Mouse (Mus musculus): ENCODE measurements around the gene Tmed9. TPM values are rescaled to one million over a fixed set of nuclear protein-coding genes. Genes with fewer than 3 reads are reported as not detected.
"Not testable (repeated sequence)": the region's sequence is repeated elsewhere in the genome, so short reads cannot be mapped to it uniquely, and the experiment has no call there.

Tmed9 gene
- polyA plus RNA-seq, 1 experiment from 2014 or later: 99.2 TPM

DNA sequence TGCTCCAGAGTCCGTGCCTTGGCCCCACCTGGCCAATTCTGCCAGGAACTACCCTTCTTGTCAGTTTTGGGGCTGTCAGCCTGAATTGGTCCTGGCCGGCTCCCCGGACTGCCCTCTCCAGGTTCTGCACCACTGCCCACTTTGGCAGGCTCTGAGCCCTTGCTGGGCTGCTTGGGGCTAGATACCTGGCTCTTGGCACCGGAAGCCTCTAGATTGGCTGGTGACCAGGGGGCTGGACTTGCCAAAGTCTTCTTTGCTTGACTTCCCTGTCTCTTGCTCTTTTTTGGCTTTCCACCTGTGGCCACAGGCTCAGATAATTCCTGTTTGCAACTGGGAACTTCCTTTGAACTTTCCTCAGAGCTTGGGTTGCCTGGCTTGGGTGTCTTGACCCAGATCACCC is 30.6 kb upstream of the Tmed9 start:
- H3K36me3 ChIP-seq: peaks cover 100% of the 10 kb centered on the region
- H3K9ac ChIP-seq: no peak overlapping the region
- H3K4me3 ChIP-seq: no peak overlapping the region
- WGBS: 94% methylated on average over 4 of the region's 4 CpGs
- no peaks in the 10 kb centered on the region for H3K9me3 ChIP-seq
- H3K4me2 ChIP-seq: no peak overlapping the region
- no peak overlapping the region for H3K27ac ChIP-seq (replicated peaks)
- H3K4me1 ChIP-seq (replicated peaks): no peaks in the 10 kb centered on the region
- H3K27me3 ChIP-seq: no peaks in the 10 kb centered on the region
- ATAC-seq (ENCODE audit: low read depth): no peak

DNA sequence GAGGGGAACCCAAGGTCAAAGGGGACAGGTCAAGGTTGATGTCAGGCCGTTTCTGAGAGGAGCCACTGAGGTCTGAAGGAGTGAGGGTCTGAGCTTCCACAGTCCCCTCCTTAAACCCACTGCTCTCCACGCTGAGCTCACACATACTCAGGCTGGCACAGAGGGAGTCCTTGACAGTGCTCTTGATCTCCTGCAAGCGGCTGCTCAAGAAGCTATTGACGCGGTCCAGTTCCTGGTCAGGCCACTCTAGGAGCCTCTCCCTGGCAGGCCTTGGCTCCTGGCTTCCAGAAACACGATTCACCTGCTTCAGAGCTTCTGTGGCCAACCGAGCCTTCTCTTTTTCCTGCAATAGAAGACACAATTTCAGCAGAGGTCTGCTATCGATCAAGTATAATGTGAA is 30.1 kb upstream of the Tmed9 start:
- H3K4me1 ChIP-seq (replicated peaks): no peaks in the 10 kb centered on the region
- no peaks in the 10 kb centered on the region for H3K27me3 ChIP-seq
- no peak for ATAC-seq (ENCODE audit: low read depth)
- no peak overlapping the region for H3K4me3 ChIP-seq
- no peak overlapping the region for H3K4me2 ChIP-seq
- no peak overlapping the region for H3K9ac ChIP-seq
- H3K27ac ChIP-seq (replicated peaks): no peak overlapping the region
- no peaks in the 10 kb centered on the region for H3K9me3 ChIP-seq
- peaks cover 100% of the 10 kb centered on the region for H3K36me3 ChIP-seq
- 90% methylated on average over 8 of the region's 8 CpGs for WGBS

DNA sequence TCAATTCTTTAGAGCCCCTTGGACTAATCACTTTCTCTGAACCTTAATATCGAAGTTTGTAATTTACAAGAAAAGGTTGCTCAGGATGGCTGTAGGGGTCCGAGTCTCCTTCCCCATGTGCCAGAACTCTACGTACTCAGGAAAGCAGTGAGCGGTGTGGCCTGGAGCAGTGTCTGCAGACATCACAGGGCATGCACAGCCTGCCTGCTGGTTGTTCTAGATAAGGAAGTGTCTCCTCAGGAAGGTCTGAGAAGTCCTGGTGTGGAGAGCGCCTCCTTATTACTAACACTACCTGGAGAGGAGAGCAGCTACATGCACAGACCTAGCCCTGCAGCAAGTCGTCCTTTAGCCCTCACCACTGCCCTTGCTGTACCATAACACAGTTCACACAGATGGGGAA is 28.7 kb upstream of the Tmed9 start:
- Histone ChIP-seq H3K27me3 (no peaks in the 10 kb centered on the region), H3K9ac (no peak overlapping the region), H3K4me3 (no peak overlapping the region), H3K4me2 (no peak overlapping the region), H3K4me1 (replicated peaks) (no peaks in the 10 kb centered on the region), H3K36me3 (peaks cover 100% of the 10 kb centered on the region), H3K27ac (replicated peaks) (no peak overlapping the region), H3K9me3 (no peaks in the 10 kb centered on the region)
- WGBS: 91% methylated on average over 6 of the region's 6 CpGs
- no peak for ATAC-seq (ENCODE audit: low read depth)

DNA sequence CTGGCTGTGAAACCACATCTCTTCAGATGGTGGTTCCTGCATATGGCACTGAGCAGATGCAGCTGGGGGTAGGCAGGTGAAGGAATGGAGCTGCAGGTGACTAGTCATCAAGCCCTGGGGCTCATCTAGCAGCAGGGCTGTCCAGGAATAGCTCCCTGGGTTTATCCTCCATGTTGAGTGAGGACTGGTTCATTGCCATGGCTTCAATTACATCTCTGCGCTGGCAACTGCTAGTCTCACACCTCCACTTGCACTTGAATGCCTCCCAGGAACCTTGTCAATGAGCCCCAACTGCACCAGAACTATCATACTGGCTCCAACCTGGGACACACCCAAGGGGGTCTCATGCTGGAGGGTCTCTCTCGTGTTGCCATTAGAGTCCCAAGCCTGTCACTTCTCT is 25.6 kb upstream of the Tmed9 start:
- no peaks in the 10 kb centered on the region for H3K9me3 ChIP-seq
- no peak for ATAC-seq (ENCODE audit: low read depth)
- H3K4me2 ChIP-seq: no peak overlapping the region
- H3K36me3 ChIP-seq: peaks cover 99% of the 10 kb centered on the region
- no peak overlapping the region for H3K9ac ChIP-seq
- H3K4me3 ChIP-seq: no peak overlapping the region
- no peak overlapping the region for H3K27ac ChIP-seq (replicated peaks)
- 97% methylated on average over 2 of the region's 2 CpGs for WGBS
- no peaks in the 10 kb centered on the region for H3K4me1 ChIP-seq (replicated peaks)
- no peaks in the 10 kb centered on the region for H3K27me3 ChIP-seq

DNA sequence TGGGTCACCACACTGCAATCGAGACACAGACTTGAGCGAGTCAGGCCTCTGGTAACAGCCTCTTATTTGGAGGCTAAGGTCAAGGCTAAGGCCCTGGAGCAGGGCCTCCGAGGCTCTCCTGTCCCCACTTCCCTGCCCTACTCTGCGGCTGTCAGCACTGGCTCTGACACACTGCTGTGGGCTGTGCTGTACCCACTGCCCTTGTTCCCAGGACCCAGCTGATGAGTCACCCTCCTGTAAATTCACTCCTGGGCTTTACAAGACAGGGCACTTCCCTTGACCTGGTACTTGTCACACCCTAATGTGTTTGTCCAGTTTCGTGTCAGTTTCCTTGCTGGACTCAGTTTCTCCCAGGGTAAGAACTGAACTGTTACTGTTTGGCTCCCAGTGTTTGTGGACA is 25.1 kb upstream of the Tmed9 start:
- H3K27ac ChIP-seq (replicated peaks): no peak overlapping the region
- H3K27me3 ChIP-seq: no peaks in the 10 kb centered on the region
- peaks cover 99% of the 10 kb centered on the region for H3K36me3 ChIP-seq
- no peak overlapping the region for H3K4me3 ChIP-seq
- no peak overlapping the region for H3K4me2 ChIP-seq
- WGBS: 81% methylated on average over 5 of the region's 5 CpGs
- H3K9ac ChIP-seq: no peak overlapping the region
- no peak for ATAC-seq (ENCODE audit: low read depth)
- no peaks in the 10 kb centered on the region for H3K4me1 ChIP-seq (replicated peaks)
- H3K9me3 ChIP-seq: no peaks in the 10 kb centered on the region

DNA sequence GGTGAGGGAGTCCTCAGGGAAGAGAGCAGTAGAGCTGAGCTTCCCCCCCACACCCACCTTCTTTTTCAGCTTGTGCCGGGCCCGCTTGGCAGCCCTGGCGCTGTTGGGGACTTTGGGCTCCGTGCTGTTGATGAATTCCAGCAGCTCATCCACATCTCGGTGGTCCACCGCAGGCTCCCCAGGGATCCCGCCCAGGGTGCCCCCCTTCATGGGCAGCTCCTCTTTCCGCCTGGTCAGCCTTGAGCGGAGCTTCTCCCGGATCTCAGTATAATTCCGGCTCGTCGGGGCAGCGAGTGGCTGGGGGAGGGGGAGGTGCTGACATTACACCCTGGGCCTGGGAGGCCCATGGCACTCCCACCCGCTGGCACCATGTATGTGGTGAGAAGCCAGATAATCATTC is 24.5 kb upstream of the Tmed9 start:
- peaks cover 99% of the 10 kb centered on the region for H3K36me3 ChIP-seq
- H3K27me3 ChIP-seq: no peaks in the 10 kb centered on the region
- no peaks in the 10 kb centered on the region for H3K9me3 ChIP-seq
- no peak overlapping the region for H3K9ac ChIP-seq
- ATAC-seq (ENCODE audit: low read depth): no peak
- H3K4me2 ChIP-seq: no peak overlapping the region
- WGBS: 83% methylated on average over 15 of the region's 15 CpGs
- no peak overlapping the region for H3K27ac ChIP-seq (replicated peaks)
- no peaks in the 10 kb centered on the region for H3K4me1 ChIP-seq (replicated peaks)
- no peak overlapping the region for H3K4me3 ChIP-seq

DNA sequence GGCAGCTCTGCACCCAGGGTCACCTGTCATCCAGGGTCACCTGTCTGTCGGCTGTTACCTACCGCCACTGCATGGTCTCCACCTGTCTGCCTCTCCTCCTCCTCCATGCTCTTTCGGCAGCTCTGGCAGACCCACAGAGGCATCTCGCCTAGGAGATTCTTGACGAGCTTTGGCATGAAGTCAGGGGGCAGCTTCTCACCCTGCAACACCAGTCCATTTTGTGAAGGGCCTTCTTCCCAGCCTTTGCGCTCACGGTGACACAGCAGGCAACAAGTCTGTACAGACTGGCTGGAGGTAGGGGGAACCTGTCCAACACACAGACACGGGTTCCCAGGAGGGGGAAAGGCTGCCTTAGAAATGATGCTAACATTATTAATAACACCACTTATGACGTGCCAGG is 17.6 kb upstream of the Tmed9 start:
- peaks cover 65% of the 10 kb centered on the region for H3K36me3 ChIP-seq
- 94% methylated on average over 9 of the region's 9 CpGs for WGBS
- no peak for ATAC-seq (ENCODE audit: low read depth)
- H3K9me3 ChIP-seq: no peaks in the 10 kb centered on the region
- no peak overlapping the region for H3K9ac ChIP-seq
- H3K27ac ChIP-seq (replicated peaks): no peak overlapping the region
- no peaks in the 10 kb centered on the region for H3K27me3 ChIP-seq
- no peak overlapping the region for H3K4me3 ChIP-seq
- H3K4me1 ChIP-seq (replicated peaks): no peaks in the 10 kb centered on the region
- H3K4me2 ChIP-seq: no peak overlapping the region

DNA sequence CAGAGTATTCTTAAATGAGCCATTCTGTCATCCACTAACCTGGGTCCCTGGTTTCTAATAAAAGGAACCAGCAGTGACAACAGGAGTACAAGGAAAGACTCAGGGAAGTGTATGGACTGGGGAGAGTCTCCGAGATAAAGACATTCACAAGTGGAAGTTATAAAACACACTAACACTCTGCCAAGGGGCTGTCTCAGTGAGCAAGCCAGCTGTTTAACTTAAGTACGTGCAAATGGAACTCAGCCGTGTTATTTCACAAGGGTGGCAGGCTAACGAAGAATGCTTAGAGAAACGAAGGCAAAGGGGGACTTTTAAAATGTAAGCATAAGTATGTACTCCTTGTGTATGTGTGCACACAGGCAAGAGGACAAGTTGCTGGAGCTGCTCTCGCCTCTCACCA is 16.0 kb upstream of the Tmed9 start:
- H3K9me3 ChIP-seq: no peaks in the 10 kb centered on the region
- 87% methylated on average over 6 of the region's 6 CpGs for WGBS

DNA sequence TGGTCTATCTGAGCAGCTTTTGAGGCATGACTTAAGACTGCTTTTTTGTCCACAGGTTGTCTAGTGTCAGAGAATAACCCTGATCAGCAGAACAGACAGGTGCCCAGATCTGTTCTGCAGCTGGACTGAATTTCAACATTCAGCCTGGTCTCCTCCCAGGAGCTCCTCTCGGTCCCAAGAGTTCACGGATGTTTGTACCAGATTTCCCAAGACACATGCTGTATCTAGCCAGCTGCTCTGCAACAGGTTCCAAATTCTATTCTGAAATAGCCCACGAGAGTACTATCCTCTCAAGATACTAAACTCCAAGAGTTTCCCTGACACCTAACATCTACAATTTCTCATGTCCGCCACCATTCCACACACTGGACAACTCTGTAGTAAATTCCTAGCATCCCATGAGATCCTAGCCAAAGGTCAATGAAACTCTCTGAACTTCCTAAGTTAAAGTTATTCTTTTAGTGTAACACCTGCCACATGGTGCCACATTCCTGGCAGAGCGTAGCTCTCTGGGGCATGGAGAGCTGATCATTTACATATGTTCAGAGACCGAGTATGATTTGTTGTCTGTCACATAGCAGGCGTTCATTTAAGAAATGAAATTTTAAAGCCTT is 10.2 kb upstream of the Tmed9 start:
- Histone ChIP-seq H3K36me3 (peaks cover 21% of the 10 kb centered on the region), H3K4me2 (no peak overlapping the region), H3K9me3 (no peaks in the 10 kb centered on the region), H3K4me3 (no peak overlapping the region), H3K27me3 (no peaks in the 10 kb centered on the region), H3K9ac (no peak overlapping the region), H3K4me1 (replicated peaks) (peaks cover 30% of the 10 kb centered on the region), H3K27ac (replicated peaks) (no peak overlapping the region)
- 77% methylated on average over 7 of the region's 7 CpGs for WGBS
- no peak for ATAC-seq (ENCODE audit: low read depth)

More for the DNA sequence above, 16.0 kb upstream of the Tmed9 start:
- Histone ChIP-seq H3K4me3 (no peak overlapping the region), H3K36me3 (peaks cover 50% of the 10 kb centered on the region), H3K9ac (no peak overlapping the region), H3K4me2 (no peak overlapping the region), H3K4me1 (replicated peaks) (no peaks in the 10 kb centered on the region), H3K27ac (replicated peaks) (no peak overlapping the region), H3K27me3 (no peaks in the 10 kb centered on the region)
- ATAC-seq (ENCODE audit: low read depth): no peak

DNA sequence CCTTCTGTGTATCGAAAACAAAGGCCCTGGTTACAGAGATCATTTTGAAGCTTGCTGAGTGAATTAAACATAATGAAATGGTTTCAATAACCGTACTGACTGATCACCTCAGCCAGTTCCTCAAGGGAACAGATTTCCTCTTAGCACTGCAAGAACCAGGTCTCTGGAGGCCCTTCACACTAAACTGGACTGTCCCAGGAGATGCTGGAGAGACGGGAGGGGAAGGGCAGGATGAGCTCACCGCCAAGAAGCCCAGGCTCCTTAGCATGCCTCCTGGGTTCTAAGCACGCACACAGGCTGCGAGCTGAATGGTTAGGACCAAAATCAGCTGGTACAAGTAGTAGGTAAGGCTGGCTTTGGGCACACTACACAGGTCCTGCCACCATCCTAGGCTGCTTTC is 6.5 kb upstream of the Tmed9 start:
- Histone ChIP-seq H3K9me3 (no peaks in the 10 kb centered on the region), H3K4me3 (no peak overlapping the region), H3K9ac (0 out of 2 replicates have a peak overlapping the region, but pooled peaks have one; percentile 12), H3K4me2 (no peak overlapping the region), H3K27me3 (no peaks in the 10 kb centered on the region), H3K36me3 (peaks cover 23% of the 10 kb centered on the region), H3K4me1 (replicated peaks) (peaks cover 53% of the 10 kb centered on the region), H3K27ac (replicated peaks) (no peak overlapping the region)
- 75% methylated on average over 6 of the region's 6 CpGs for WGBS
- ATAC-seq (ENCODE audit: low read depth): no peak

DNA sequence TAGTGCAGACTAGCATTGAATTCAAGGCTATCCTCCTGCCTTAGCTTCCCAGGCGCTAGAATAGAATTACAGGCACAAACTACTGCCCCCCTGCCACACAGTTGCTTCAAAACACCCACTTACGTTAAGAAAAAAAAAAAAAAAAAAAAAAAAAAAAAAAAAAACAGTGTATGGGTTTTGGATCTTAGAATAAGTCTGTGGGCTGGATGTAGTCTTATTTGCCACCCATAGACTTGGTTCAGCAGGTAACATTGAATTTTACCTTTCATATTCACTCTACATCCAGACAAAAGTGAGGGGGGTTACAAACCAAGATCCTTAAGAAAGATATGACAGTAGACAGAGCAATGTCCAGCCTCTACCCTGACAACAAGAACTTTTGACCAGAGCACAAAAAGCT is 5.6 kb upstream of the Tmed9 start:
- Histone ChIP-seq H3K4me3 (no peak overlapping the region), H3K4me1 (replicated peaks) (peaks cover 53% of the 10 kb centered on the region), H3K9ac (no peak overlapping the region), H3K36me3 (peaks cover 23% of the 10 kb centered on the region), H3K27ac (replicated peaks) (no peak overlapping the region), H3K4me2 (no peak overlapping the region), H3K9me3 (no peaks in the 10 kb centered on the region), H3K27me3 (no peaks in the 10 kb centered on the region)
- no peak for ATAC-seq (ENCODE audit: low read depth)
- 92% methylated on average over 2 of the region's 2 CpGs for WGBS

DNA sequence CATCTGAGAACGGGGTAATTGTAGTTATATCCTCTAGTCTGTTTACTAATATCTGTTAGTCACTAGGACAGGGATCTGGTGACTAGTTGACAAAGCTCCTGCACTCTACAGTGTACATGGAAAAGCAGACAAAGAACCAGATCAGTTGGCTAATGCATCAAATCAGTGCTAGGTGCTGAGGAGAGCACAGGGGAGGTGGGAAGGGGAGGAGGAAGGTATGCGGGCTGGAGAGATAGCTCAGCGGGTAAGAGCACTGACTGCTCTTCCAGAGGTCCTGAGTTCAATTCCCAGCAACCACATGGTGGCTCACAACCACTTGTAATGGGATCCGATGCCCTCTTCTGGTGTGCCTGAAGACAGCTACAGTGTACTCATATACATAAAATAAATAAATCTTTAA is 5.0 kb upstream of the Tmed9 start:
- H3K9ac ChIP-seq; H3K27ac ChIP-seq (replicated peaks); H3K4me2 ChIP-seq; H3K4me3 ChIP-seq; H3K27me3 ChIP-seq; H3K9me3 ChIP-seq; ATAC-seq (ENCODE audit: low read depth): not testable (repeated sequence)
- Histone ChIP-seq H3K36me3 (peaks cover 20% of the 10 kb centered on the region), H3K4me1 (replicated peaks) (peaks cover 47% of the 10 kb centered on the region)
- WGBS: 86% methylated on average over 4 of the region's 4 CpGs

DNA sequence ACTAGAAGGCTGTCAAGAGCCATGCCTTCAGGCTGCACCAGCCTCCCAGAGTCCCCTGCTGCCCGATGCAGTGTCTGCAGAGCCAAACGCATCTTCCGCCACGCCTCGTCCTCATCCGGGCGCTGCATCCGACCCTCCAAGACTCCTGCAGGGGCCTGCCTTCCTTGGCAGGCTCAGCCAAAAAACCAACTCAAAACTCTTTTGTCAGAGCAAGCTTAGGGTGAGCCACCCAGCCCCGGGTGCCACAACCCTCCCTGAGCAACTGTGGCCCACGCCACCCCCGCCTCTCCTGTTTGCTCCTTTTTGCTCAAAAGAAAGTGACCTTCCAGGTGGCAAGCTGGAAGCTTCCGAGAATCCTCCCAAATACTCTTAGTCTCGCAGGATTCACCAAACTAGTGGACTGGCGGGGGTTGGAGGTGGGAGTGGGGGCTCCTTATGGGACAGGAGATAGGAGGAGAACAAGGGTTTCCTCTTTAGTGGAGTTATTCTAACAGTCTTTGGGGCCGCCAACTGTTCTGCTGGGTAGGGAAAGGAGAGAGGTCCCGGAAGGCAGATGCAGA is 3.7 kb upstream of the Tmed9 start:
- WGBS: 4% methylated on average over 16 of the region's 16 CpGs
- Histone ChIP-seq H3K4me1 (replicated peaks) (peaks cover 42% of the 10 kb centered on the region), H3K4me3 (peak overlapping the region; percentile 98), H3K4me2 (peak overlapping the region; percentile 98), H3K27me3 (no peaks in the 10 kb centered on the region), H3K36me3 (peaks cover 20% of the 10 kb centered on the region), H3K9me3 (no peaks in the 10 kb centered on the region), H3K27ac (replicated peaks) (peak overlapping the region; percentile 95), H3K9ac (peak overlapping the region; percentile 98)
- no peak for ATAC-seq (ENCODE audit: low read depth)

Measured in neural tube, embryonic 13.5 days (tissue).